Comparison of ENCODE assay signal across 8 mouse cellular contexts in the genomic region with DNA sequence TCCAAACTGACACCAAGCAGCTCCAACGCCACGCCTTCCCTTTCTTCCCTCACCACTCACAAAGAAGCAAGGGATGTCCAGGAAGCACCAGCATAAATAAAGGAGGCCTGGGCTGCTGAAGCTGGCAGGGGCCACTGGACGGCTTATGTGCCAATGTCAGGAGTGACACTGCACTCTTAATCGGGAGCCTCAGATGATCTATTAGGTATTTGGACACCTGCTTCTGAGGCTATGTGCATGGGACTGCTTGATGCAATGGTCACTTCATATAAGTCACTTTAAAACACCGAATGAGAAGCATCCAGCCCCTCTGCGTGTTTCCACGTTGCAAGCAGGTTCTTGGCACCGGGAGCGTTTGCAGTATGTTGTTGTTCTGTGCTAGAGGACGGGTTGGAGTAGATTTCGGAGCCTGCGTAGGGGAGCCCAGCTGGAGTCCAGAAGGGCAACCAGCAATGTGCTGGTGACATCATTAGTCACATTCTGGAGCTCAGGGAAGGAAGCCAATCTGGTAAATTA.
DNase-seq lines count a peak whose midpoint lies in the region; ATAC-seq and TF ChIP-seq lines count a peak whose summit lies in the region.

No protein-coding gene starts in this region.

- no peak for TF ChIP-seq EP300 in heart, adult 2 months (IDR thresholded peaks at IDR 0.05; ENCODE audit: insufficient read depth, low read depth, low read length)

- no peaks in the 10 kb centered on the region for H3K4me1 ChIP-seq in heart, adult 2 months (ENCODE audit: control insufficient read depth, insufficient read depth, low read length)

- no peak for TF ChIP-seq CTCF in heart, adult 2 months (IDR thresholded peaks at IDR 0.05)

- no peak for ATAC-seq in activated CD4-positive, CD25-positive, alpha-beta regulatory T cell, adult 4 months

- H3K27ac ChIP-seq in heart, adult 2 months = no peak overlapping the region

- 64% methylated on average over 12 of the region's 12 CpGs for WGBS in heart, adult 2 months

- intact Hi-C loops in heart, postnatal 10 days (cut with DNase I) = no loop called here
- intact Hi-C loops in heart, adult 2 months (cut with DNase I) = no loop called here

- no peaks in the 10 kb centered on the region for H3K79me2 ChIP-seq in heart, adult 2 months (replicated peaks; ENCODE audit: control insufficient read depth, insufficient read depth, low read length)

- no peaks in the 10 kb centered on the region for H3K36me3 ChIP-seq in heart, adult 2 months (ENCODE audit: control insufficient read depth, insufficient read depth, low read length)

- no peak overlapping the region for H3K4me3 ChIP-seq in heart, adult 2 months

- peak; percentile 24 to 25 for DNase-seq in heart, postnatal 10 days
- DNase-seq in heart, adult 2 months = no peak
- DNase-seq in cerebellum, adult 11-12 months = peak; percentile 84
- DNase-seq in kidney, postnatal 36 days = peak; percentile 57 to 62
- peak; percentile 12 for DNase-seq in lung, postnatal 25 days (ENCODE audit: low spot score)
- DNase-seq in urinary bladder, adult 18-20 months (ENCODE audit: low spot score in 2 of 2) = no peak
- DNase-seq in urinary bladder, postnatal 4 days (ENCODE audit: low spot score in 2 of 2) = no peak

- no peaks in the 10 kb centered on the region for H3K27me3 ChIP-seq in heart, adult 2 months (ENCODE audit: control insufficient read depth, insufficient read depth, low read length)

- TF ChIP-seq POLR2A in heart, adult 2 months (IDR thresholded peaks at IDR 0.05; ENCODE audit: insufficient read depth, low read depth, low read length) = no peak

- H3K9ac ChIP-seq in heart, adult 2 months (ENCODE audit: low read depth, low read length) = no peak overlapping the region

Comparison
In these comparisons a context has a peak if more than half of its experiments do, and no peak if none do; other contexts are left out.
1. DNase-seq: peak in heart, postnatal 10 days (2 of 2), cerebellum, adult 11-12 months (single experiment), kidney, postnatal 36 days (2 of 2) and lung, postnatal 25 days (single experiment); none in heart, adult 2 months (0 of 2), urinary bladder, adult 18-20 months (0 of 2) and urinary bladder, postnatal 4 days (0 of 2).